Mouse (Mus musculus) inflammation-experienced regulatory T-cells, adult 16 weeks (primary cell): ENCODE data around the gene Fndc10. TPM values are rescaled to one million over a fixed set of nuclear protein-coding genes. Genes with fewer than 3 reads are reported as not detected.

ENCODE experiments used
- polyA plus RNA-seq: library from polyadenylated mRNA; unstranded; fragments of 100-300 nt; shearing (Covaris generic); gene quantifications from one replicate; pipeline ENCODE4 v1.2.1, GENCODE M21; 2017

The Fndc10 gene
- 0.62 TPM for polyA plus RNA-seq

GRCm38 (mm10) chr4:155694111-155694481 lies at the start of gene Fndc10:
Fndc10 (plus strand) TSS chr4:155694342.

GRCm38 (mm10) chr4:155645308-155645707 lies 48.8 kb upstream of the Fndc10 start, which contains the start of gene Gm10563:
Gm10563 (minus strand) TSS chr4:155645408.

GRCm38 (mm10) chr4:155653086-155653450 lies 41.1 kb upstream of the Fndc10 start, which contains the start of gene Mmp23:
Mmp23 (minus strand) TSS chr4:155653384.

DNA sequence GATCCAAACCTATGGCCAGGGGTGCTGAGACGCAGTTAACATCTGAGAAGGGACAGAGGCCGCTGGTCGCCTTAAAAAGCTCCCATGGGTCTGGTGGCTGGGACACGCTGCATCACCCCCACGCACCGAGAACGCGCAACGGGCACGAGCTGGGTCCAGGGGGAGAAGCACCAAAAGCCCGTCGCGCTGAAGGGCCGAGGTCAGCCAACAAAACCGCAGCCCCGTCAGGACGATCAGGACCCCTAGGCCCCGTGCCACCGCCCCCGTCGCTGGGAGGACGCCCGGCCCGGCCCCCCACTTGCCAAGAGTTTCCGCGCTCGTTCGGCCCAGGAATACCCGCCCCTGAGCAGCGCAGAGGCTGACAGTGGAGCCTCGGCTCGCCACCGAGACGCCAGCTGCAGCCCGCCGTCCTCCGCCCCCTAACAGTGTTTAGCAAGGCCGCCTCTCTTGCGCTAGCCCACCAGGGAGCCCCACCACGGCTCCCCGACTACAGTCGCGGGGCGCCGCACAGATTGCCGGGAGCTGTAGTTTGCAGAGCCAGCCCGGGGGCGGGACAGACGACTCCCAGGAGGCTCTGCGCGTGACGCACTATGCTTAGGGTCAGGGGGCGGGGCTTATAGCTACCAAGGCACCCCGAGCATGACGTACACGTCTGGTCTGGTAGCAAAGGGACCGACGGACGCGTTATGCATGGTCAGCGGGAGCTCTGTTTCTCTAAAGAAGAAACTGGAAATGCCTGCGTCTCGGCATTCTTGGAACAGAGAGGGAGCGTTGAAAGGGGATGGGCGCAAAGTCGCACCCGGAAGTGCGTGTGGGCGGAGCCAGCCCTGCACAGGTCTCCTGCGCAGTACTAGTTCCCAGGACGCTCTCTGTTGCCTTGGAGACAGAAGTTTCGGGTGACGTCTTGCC lies 25.2 kb upstream of the Fndc10 start, which contains the start of gene Mib2:
TSS of gene Mib2 (minus strand) at position 510 of the 909 bp plus-strand sequence.

GRCm38 (mm10) chr4:155704721-155705591 lies 10.8 kb downstream of the Fndc10 start, which contains the start of gene Ssu72:
Ssu72 (plus strand) TSS chr4:155704800.

GRCm38 (mm10) chr4:155734350-155734941 lies 40.3 kb downstream of the Fndc10 start, which contains the start of gene Tmem240:
Tmem240 (plus strand) TSS chr4:155734800.

Other genes with a start within 250 kb of the Fndc10 start
- not detected for gene Tmem52, start 225.2 kb upstream of the Fndc10 start, polyA plus RNA-seq
- 20.8 TPM for gene Gnb1, start 203.0 kb upstream of the Fndc10 start, polyA plus RNA-seq
- 166 TPM for gene Nadk, start 132.0 kb upstream of the Fndc10 start, polyA plus RNA-seq
- gene Slc35e2, start 92.9 kb upstream of the Fndc10 start, polyA plus RNA-seq: 16.2 TPM
- gene Cdk11b, start 69.5 kb upstream of the Fndc10 start, polyA plus RNA-seq: 145 TPM
- not detected for gene Gm10563, start 48.9 kb upstream of the Fndc10 start, polyA plus RNA-seq
- 0.56 TPM for gene Mmp23, start 41.0 kb upstream of the Fndc10 start, polyA plus RNA-seq
- 53.7 TPM for gene Mib2, start 25.1 kb upstream of the Fndc10 start, polyA plus RNA-seq
- gene Ssu72, start 10.5 kb downstream of the Fndc10 start, polyA plus RNA-seq: 157 TPM
- 0.09 TPM for gene Tmem240, start 40.5 kb downstream of the Fndc10 start, polyA plus RNA-seq
- 50.3 TPM for gene Atad3a, start 66.8 kb downstream of the Fndc10 start, polyA plus RNA-seq
- gene Vwa1, start 80.4 kb downstream of the Fndc10 start, polyA plus RNA-seq: 0.13 TPM
- gene Tmem88b, start 91.5 kb downstream of the Fndc10 start, polyA plus RNA-seq: not detected
- not detected for gene Ankrd65, start 96.1 kb downstream of the Fndc10 start, polyA plus RNA-seq
- gene Mrpl20, start 108.5 kb downstream of the Fndc10 start, polyA plus RNA-seq: 124 TPM
- 217 TPM for gene Ccnl2, start 118.1 kb downstream of the Fndc10 start, polyA plus RNA-seq
- 199 TPM for gene Aurkaip1, start 136.9 kb downstream of the Fndc10 start, polyA plus RNA-seq
- gene Mxra8, start 145.3 kb downstream of the Fndc10 start, polyA plus RNA-seq: 4.3 TPM
- gene Dvl1, start 153.1 kb downstream of the Fndc10 start, polyA plus RNA-seq: 3.5 TPM
- gene Tas1r3, start 169.0 kb downstream of the Fndc10 start, polyA plus RNA-seq: 1.4 TPM
- 20.8 TPM for gene Cptp, start 175.1 kb downstream of the Fndc10 start, polyA plus RNA-seq
- gene Ints11, start 175.2 kb downstream of the Fndc10 start, polyA plus RNA-seq: 111 TPM
- gene Pusl1, start 197.4 kb downstream of the Fndc10 start, polyA plus RNA-seq: 29.9 TPM
- 8.2 TPM for gene Acap3, start 197.5 kb downstream of the Fndc10 start, polyA plus RNA-seq
- gene Ube2j2, start 249.5 kb downstream of the Fndc10 start, polyA plus RNA-seq: 19.8 TPM